Mouse (Mus musculus) spleen, adult 12 weeks (tissue): Measurements from ENCODE around the gene Scai.
"Not testable (repeated sequence)": the region's sequence is repeated elsewhere in the genome, so short reads cannot be mapped to it uniquely, and the experiment has no call there.

Experiments
- DNase-seq: peaks from one replicate; pipeline ENCODE4 v3.0.0; 2022; ENCODE audit warnings: low spot score

The Scai gene

DNA sequence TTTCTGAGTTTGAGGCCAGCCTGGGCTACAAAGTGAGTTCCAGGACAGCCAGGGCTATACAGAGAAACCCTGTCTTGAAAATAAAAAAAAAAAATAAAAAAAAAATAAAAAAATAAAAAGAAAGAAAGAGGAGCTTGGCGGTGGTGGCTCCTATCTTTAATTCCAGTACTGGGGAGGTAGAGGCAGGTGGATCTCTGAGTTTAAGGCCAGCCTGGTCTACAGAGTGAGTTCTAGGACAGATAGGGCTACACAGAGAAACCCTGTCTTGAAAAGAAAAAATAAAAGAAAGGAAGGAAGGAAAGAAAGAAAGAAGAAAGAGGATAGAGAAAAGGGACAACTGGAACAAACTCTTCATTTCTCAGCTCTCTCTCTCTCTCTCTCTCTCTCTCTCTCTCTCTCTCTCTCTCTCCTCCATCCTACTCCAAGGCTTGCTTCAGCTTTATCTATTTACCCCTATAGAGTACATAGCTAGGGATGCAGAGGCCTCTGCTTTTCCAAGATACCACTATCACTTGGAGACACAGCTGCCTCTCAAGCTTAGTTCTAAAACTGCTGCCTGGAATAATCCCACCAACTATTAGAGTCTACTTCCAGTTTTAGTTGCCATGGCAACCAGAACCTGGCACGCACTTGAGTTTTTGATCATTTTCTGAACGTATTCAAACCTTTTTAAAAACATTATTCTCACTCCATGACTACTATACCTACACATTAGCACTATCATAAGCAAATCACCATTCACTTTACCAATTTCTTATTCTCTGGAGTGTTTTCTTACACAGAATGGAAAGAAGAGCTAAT lies 60.8 kb downstream of the Scai start:
- DNase-seq = no peak

DNA sequence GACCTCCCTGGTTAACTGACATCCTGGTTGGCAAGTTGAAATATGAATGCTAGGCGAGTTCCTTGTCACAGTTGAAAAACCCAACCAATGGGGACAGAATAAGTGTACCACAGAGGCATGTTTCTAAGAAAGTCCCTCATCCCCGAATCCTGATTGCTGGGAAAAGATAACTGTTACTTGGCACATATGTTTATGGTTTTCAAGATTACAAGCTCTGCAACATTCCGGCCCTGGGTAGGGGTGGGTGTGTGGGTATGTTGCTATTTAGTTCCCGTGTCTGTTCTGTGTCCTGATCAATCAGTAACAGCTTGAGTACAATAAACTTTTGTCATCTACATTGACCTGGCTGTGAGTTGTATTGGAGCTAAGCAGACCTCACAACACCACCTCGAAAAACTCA lies 66.4 kb downstream of the Scai start:
- DNase-seq = no peak

DNA sequence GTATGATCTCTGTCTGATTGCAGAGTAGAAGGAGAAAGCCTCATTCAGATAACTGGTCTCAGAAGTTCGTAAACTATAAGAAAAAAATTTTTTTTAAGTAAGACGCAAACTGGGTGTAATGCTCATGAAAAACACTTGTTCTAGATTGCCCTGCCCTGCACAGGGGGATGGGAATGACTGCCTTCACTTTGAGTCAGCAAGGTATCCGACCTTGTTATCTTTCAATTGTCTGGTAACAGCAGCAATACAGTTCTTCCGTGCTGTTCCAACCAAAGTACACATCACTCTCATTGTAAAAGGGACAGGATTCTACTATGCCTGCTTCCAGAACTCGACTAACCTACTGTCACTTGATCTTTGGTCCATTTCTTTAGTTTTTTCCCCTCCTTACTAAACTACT lies 69.4 kb downstream of the Scai start:
- DNase-seq = no peak

DNA sequence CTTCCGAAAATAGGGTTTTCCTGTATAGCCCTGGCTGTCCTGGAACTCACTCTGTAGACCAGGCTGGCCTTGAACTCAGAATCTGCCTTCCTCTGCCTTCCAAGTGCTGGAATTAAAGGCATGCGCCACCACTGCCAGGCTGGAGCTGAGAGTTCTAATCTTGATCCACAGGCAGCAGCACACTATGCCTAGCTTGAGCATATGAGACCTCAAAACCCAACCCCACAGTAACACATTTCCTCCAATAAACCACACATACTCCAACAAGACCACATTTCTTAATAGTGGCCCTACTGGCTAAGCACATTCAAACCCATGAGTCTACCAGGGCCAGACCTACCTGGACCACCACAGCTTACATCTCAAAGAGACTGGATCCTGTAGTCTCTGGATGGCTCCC lies 74.0 kb downstream of the Scai start:
- no peak for DNase-seq

DNA sequence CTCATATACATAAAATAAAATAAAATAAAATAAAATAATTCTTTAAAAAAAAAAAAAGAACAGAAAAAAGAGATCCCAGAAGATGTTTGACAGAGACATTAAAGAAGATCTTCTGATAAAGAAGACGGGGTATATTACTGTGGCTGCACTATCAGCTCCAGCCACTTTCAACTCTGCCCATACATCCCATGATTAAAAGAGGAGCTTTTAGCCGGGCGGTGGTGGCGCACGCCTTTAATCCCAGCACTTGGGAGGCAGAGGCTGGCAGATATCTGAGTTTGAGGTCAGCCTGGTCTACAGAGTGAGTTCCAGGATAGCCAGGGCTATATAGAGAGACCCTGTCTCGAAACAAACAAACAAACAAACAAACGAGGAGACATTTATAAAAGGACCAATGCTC lies 76.4 kb downstream of the Scai start:
- no peak for DNase-seq

DNA sequence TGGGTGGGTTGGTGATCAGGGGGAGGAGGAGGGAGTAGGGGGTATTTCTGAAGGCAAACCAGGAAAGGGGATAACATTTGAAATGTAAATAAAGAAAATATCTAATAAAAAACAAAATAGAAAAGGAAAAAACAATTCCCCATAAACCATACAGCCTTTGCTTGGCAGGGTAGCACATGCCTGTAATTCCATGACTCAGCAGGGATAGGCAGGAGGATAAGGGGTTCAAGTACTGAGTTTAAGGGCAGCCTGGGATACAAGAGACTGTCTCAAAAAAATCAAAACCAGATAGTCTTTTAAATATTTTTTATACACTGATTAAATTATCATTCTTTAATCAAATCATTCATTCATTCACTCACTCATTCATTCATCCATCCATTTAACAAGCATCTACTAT lies 80.0 kb downstream of the Scai start:
- DNase-seq = no peak

DNA sequence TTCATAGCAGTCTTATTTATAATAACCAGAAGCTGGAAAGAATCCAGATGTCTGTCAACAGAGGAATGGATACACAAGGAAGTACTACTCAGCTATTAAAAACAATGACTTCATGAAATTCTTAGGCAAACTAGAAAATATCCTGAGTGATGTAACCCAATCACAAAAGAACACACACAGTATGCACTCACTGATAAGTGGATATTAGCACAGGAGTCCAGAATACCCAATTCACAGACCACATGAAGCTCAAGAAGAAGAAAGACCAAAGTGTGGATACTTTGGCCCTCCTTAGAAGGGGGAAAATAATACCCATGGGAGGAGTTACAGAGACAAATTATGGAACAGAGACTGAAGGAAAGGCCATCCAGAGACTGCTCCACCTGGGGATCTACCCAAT lies 80.8 kb downstream of the Scai start:
- DNase-seq = not testable (repeated sequence)

DNA sequence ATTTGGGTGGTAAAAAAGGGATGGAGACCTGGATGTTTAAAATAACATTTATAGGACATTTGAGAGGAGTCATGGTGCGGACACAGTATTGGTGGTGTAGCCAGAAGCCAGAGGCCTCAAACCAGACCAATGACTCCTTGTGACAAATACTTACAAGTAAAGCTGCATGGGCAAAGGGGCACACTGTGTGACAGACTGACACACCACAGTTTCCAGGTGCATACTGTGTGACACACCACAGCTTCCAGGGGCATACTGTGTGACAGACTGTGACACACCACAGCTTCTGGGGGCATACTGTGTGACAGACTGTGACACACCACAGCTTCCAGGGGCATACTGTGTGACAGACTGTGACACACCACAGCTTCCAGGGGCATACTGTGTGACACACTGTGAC lies 90.6 kb downstream of the Scai start:
- DNase-seq = not testable (repeated sequence)

DNA sequence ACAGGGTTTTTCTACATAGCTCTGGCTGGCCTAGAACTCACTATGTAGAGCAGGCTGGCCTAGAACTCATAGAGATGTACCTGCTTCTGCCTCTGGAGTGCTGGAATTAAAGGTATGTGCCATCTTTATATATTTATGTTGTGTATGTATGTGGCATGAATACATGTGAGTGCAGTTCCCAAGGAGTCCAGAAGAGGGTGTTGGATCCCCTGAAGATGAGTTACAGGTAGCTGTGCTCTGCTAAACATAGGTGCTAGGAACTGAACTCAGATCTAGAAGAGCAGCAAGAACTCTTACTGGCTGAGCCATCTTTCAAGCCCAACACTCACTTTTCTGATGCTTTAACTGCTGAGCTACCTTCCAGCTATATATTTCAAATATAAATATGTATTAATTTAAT lies 92.5 kb downstream of the Scai start:
- no peak for DNase-seq

DNA sequence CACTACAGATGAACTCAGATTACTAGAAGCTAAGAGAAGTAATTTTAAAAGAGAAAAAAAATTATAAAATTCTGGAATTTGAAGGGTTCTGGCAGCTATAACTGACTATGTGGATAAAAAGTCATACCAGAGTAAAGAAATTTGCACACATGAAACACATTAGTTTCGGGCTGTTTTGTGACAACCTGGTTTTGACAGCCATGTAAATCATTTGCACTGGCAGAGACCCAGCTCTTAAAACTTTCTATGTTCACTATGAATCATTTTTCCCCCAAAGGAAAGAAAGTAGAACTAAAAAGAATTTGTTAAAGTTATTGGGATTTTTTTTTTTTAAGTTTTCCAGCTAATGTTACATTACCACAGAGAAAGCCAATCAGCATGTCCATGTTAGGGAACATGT lies 98.6 kb downstream of the Scai start:
- DNase-seq = no peak

DNA sequence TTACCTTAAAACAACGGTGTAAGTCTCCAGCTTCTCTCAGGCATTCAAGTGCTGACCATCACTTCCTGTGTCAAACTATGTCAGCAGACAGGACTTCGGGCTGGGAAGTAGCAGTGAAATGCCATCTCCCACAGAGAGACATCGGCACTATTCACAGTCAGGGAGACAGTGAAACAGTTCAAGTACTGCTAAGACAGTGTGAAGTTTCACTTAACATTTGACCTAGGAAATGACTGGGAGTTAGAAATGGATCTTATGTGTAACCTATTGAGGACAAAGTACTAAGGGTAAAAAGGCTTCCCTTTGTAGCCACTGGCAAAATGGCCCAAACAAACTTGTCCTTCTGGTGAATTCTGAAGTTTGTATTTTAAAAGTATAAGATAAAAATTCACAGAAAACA lies 107.8 kb downstream of the Scai start:
- DNase-seq = no peak

DNA sequence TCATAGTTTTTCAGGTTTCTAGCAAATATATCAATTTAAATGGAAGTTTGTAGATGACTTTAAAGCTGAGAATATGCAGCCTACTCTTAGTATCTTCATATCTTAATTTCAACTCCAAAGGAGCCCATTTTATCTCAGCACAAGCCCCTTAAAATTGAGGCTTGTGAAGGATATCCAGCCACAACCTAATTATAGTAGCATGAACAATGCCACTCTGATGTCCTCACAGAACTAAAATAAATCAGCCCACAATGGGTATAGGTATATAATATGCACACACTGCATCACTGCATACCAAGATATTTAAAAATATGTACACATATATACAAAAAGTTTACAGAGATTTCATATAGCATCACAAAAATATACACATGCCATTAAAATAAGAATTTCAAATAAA lies 119.9 kb downstream of the Scai start:
- DNase-seq = no peak

DNA sequence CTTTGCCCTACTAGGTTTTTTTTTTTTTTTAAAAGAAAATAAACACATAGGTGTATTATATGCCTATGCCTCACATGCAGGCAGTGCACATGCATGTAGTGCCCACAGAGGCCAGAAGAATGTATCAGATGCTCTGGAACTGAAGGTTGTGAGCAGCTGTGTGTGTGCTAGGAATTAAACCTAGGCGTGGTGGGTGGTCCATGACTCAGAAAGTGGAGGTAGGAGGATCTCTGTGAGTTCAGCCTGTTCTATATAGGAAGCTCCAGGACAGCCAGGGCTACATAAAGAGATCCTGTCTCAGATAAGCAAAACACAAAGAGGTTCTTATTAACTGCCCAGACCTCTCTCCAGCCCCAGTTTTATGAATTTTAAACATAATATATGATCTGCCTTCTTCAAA lies 121.4 kb downstream of the Scai start:
- no peak for DNase-seq

DNA sequence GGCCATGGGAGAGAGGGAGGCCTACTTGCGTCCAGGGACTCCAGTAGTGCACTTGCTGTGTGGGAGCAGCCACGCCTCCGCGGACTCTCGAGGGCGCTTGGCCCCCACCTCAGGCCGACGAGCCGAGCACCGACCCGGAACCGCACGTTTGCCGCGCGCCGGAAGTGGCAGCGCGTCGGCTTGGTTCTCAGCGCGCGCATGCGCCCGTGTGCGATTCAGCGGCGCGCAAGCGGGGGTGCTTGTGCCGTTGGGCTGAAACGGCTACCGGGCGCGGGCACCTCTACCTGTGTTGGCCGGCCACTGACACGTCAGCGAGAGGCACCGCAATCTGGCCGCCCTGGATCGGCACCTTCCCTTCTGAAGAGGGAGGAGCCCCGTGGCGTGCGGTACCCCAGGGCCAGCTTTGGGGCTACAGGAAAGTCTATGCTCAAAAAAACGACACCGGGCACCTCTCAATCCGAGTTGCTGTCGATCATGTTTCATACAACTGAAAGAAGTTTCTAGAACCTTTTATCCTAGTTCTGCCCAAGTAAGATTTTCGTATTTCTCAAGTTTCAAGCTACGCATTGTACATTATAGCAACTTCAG lies 125.0 kb downstream of the Scai start, which contains the start of gene Golga1:
TSS of gene Golga1 (minus strand) at position 142 of the 588 bp plus-strand sequence.
- peak; percentile 79 for DNase-seq

DNA sequence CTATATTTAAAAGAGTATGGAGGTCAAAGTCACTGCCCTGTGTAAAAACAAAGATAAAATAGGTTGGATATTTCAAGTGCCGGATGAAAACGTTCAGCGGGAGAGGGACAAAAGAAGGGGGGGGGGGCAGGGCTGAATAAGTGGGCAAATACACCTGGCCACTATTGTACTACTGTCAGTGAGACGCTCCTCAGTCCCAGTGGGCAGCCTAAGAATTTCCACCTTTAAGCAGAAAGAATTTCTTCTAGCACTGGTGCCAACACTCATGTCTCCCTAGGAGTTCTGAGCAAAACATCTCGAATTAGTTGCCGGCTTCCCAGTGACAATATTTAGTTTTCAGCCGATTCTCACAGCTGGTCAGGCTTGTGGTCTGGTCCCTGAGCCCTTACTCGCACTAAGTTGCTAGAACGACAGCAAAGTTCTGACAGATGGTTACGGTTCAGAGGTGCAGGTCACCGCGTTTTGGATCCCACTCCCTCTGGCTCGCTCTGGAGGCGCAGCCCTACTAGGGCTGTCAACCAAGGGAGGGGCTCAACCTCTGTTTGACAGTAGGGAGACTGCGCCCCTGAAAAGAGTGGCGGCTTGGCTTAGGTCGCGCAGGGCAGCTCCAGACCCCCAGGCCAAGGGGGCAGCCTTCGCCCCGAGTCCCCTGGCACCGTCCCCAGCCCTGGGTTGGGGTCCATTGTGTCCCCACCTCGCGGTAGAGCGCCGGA lies 125.7 kb downstream of the Scai start:
- DNase-seq = no peak

DNA sequence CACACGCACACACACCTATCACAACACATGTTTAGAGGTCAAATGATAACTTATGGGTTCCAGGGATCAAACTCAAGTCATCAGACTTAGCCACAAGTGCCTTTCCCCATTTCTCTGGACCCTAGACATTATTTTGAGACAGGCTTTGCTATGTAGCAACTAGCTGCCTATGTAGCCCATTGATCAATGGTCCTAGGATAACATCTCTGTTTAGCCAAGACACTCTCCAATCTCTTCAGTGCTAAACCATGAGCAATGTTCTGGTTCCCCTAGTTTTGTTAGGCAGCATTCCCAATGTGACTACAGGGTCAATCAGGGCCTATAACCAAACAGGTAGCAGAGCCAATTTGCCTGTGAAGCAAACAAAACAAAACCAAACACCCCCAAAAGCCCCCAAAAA lies 142.0 kb downstream of the Scai start:
- DNase-seq = no peak

DNA sequence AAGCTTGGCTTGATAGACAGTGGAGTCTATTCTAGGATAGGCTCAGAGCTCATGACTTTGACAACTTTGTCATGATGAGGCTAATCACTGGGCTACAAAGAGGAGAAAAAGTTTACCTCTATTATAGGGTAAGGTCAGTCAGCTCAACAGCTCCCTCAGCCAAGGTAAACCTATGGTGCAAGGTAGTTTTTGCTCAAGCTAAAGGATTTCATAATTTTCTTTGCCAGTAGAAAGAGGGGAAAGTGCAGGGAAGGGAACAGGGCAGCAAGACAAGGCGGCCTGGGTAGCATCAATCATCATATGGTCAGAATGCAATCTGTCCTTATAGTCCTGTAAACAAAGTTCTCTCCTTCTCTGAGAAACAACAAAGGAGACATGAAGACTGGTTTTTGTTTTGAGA lies 150.3 kb downstream of the Scai start:
- no peak for DNase-seq

DNA sequence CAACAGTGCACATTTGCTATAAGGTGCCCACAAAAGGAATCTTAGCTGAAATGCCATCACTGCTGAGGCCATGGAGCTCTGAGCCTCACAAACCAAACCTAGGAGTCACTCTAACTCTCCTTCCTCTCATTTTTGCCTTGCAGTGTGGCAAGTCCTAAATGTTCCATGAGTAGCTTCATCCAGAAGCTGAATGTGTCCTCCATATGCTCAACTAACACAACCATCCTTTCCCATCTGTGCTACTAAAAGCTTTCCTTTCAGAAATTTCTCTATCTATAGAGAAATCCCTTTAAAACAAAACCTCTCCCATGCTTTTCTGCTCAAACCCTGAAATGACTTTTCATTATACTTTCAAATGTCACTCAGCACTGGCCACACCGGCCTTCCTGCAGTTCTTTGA lies 158.9 kb downstream of the Scai start:
- DNase-seq = no peak

DNA sequence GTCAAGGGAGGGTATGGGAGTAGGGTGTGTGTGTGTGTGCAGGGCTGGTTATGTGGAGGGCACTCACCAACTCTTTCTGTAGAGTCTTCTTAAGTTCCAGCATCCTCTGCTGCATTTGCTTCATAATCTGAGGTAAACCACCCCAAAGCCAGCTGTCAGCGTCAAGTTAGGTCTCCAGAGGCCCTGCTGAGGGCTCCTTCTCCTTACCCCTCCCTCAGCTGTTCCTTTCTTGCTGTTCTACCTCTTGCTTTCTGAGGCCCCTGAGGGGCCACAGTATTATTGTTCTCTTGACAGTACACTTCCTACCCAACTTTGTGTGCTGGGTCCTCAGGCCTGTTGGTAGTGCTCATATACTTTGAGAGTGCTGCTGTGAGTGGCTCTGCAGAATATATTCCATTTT lies 170.5 kb downstream of the Scai start:
- no peak for DNase-seq

DNA sequence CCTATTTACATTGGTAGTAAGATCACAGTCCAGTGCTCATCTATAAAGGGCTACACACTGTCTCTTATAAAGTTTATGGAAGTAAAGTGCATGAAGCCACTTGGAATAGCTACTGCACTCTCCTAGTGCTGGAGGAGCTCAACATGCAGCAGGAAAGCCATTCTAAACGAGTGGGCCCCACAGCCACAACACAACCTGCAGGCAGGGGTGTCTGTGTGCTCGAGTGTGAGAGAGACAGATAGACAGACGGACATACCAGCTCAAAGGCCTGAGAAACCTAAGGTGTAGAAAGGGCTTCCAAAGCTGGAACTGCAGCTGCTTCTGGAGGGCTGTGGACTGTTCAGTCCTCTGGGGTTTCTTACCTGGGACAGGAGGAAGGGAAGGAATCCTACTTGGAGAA lies 174.0 kb downstream of the Scai start:
- no peak for DNase-seq
